Mouse (Mus musculus): ENCODE measurements around the gene Mapk12. TPM values are rescaled to one million over a fixed set of nuclear protein-coding genes. Genes with fewer than 3 reads are reported as not detected.

Mapk12 gene
- polyA plus RNA-seq, 1 experiment from 2014 or later: 18.4 TPM

DNA sequence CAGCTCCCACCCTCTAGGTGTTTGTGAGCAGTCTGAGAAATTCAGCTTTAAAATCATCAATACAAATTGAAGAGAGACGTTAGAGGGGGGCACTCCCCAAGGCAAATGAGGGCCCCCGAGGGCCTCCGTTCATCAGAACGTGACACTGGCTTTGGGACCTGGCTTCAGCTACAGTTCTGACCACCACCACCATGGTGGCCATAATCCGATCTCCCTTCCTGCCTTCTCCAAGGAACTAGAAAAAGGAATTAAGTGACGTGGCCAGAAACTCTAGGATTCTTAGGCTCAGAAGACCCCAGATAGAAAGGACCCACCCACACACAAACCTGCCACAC lies 39.1 kb upstream of the Mapk12 start:
- H3K4me2 ChIP-seq (ENCODE audit: low read depth, low read length): peak overlapping the region; percentile 72
- H3K4me3 ChIP-seq (ENCODE audit: low read length): peak overlapping the region; percentile 81
- ATAC-seq (replicated peaks; ENCODE audit: extremely low read depth, insufficient read depth, low FRiP score): no peak
- H3K27me3 ChIP-seq (ENCODE audit: control insufficient read depth, insufficient read depth, low read length): no peaks in the 10 kb centered on the region
- 8% methylated on average over 6 of the region's 6 CpGs for WGBS
- peak overlapping the region; percentile 90 for H3K9ac ChIP-seq (ENCODE audit: low read length)
- no peaks in the 10 kb centered on the region for H3K9me3 ChIP-seq (replicated peaks; ENCODE audit: control insufficient read depth, low read length)
- H3K27ac ChIP-seq (ENCODE audit: low read length): peak overlapping the region; percentile 97
- no peaks in the 10 kb centered on the region for H3K36me3 ChIP-seq (ENCODE audit: control insufficient read depth, insufficient read depth)
- H3K4me1 ChIP-seq (ENCODE audit: control insufficient read depth, insufficient read depth, low read length): peaks cover 64% of the 10 kb centered on the region

DNA sequence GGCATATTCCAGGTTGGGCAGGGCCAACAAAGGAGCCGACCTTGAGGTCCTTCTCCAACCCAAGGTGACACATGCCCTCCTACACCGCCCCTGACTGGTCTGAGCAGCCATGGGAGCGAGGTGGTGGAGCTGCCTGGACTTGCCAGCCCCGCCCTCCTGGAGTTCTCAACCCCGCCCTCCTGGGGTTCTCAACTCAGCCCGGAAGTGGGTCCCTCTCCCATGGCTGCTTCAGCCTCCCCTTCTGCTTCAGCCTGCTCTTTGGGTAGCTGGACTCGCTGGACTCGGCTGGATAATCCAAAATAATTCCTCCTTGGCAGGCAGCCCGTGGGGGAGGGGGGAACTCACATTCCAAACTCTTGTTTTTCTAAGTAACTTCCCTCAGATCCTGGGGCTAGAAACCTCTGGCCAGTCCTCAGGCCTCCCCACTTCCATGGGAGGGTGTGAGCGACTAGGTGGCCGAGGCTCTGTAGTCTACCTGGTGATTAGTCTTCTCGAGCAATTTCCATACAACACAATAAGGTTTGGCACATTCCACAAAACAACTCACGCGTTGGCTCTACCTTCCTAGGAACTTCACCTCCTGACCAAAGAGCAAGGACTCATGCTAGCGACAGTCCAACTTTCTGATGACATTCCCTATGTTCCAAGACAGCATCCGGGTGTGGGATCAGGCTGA lies 38.6 kb upstream of the Mapk12 start:
- peak; percentile 63 for ATAC-seq (replicated peaks; ENCODE audit: extremely low read depth, insufficient read depth, low FRiP score)
- H3K4me3 ChIP-seq (ENCODE audit: low read length): peak overlapping the region; percentile 81
- peak overlapping the region; percentile 97 for H3K27ac ChIP-seq (ENCODE audit: low read length)
- no peaks in the 10 kb centered on the region for H3K9me3 ChIP-seq (replicated peaks; ENCODE audit: control insufficient read depth, low read length)
- H3K27me3 ChIP-seq (ENCODE audit: control insufficient read depth, insufficient read depth, low read length): no peaks in the 10 kb centered on the region
- H3K36me3 ChIP-seq (ENCODE audit: control insufficient read depth, insufficient read depth): no peaks in the 10 kb centered on the region
- H3K4me2 ChIP-seq (ENCODE audit: low read depth, low read length): peak overlapping the region; percentile 72
- peak overlapping the region; percentile 90 for H3K9ac ChIP-seq (ENCODE audit: low read length)
- WGBS: 4% methylated on average over 16 of the region's 16 CpGs
- peaks cover 69% of the 10 kb centered on the region for H3K4me1 ChIP-seq (ENCODE audit: control insufficient read depth, insufficient read depth, low read length)

DNA sequence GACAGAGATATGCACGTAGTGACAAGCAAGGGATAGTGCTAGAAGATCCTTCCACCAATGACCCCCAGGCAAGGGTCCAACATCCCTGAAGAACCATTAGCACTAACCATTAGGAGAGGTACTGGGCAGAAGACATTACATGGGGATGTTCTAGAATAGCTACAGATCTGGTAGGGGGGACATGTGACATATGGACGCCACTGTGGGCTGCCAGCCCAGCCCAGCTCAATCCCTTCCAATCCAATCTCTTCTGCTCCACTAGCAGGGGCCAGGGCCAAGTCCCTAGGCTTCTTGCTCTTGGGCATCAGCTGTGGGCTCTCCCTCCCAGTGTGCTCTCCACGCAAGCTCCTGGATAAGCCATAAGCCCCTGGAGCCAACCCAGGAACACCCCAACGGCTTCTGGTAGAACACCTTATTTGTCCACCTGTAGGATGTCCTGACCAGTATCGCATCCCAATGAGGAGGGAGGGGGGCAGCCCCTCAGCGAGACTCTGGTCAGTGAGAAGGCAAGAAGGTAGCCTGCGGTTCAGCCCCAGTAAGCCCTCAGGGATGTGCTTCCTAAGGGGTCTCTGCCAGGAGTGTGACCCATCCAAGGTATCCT lies 37.9 kb upstream of the Mapk12 start:
- WGBS: 60% methylated on average over 7 of the region's 7 CpGs
- peak overlapping the region; percentile 81 for H3K4me3 ChIP-seq (ENCODE audit: low read length)
- no peaks in the 10 kb centered on the region for H3K36me3 ChIP-seq (ENCODE audit: control insufficient read depth, insufficient read depth)
- no peaks in the 10 kb centered on the region for H3K9me3 ChIP-seq (replicated peaks; ENCODE audit: control insufficient read depth, low read length)
- no peaks in the 10 kb centered on the region for H3K27me3 ChIP-seq (ENCODE audit: control insufficient read depth, insufficient read depth, low read length)
- H3K9ac ChIP-seq (ENCODE audit: low read length): peak overlapping the region; percentile 90
- no peak for ATAC-seq (replicated peaks; ENCODE audit: extremely low read depth, insufficient read depth, low FRiP score)
- H3K4me1 ChIP-seq (ENCODE audit: control insufficient read depth, insufficient read depth, low read length): peaks cover 77% of the 10 kb centered on the region
- peak overlapping the region; percentile 97 for H3K27ac ChIP-seq (ENCODE audit: low read length)
- peak overlapping the region; percentile 72 for H3K4me2 ChIP-seq (ENCODE audit: low read depth, low read length)

DNA sequence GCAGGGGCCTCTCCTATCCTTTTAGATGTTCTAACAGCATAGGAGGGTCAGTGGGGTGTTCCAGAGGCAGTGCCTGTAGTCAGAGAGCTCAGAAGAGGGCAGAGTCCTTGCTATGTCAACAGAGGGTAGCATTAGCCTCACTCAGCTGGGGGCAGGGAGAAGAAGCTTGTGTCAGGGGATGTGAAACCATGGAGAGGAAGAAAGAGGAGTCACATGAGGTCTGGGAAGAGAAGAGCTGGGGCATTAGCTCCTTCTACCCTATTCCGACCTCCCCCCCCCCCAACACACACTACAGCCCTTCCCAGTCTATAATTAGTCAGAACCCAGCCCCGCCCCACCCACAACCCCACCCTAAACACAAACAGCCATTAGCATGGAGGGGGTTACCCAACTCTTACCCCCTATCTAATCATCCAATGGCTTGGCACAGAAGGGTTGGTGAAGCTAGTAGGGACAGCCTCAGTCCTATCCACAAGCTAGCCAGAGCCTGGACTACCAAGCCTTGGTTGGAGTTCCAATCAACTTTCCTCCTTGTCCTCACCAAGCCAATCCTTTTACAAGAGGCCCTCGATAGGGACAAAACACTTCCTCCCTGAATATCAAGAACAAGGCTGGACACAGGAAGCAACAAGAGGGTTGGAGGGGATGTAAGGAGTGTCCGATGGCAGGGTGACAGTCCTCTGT lies 37.2 kb upstream of the Mapk12 start:
- Histone ChIP-seq H3K9me3 (replicated peaks; ENCODE audit: control insufficient read depth, low read length) (no peaks in the 10 kb centered on the region), H3K27ac (ENCODE audit: low read length) (peak overlapping the region; percentile 97), H3K27me3 (ENCODE audit: control insufficient read depth, insufficient read depth, low read length) (no peaks in the 10 kb centered on the region), H3K36me3 (ENCODE audit: control insufficient read depth, insufficient read depth) (no peaks in the 10 kb centered on the region), H3K9ac (ENCODE audit: low read length) (peak overlapping the region; percentile 90), H3K4me3 (ENCODE audit: low read length) (peak overlapping the region; percentile 81; the same call in 1 of the 2 replicates), H3K4me2 (ENCODE audit: low read depth, low read length) (peak overlapping the region; percentile 72), H3K4me1 (ENCODE audit: control insufficient read depth, insufficient read depth, low read length) (peaks cover 83% of the 10 kb centered on the region)
- 61% methylated on average over 4 of the region's 4 CpGs for WGBS
- ATAC-seq (replicated peaks; ENCODE audit: extremely low read depth, insufficient read depth, low FRiP score): no peak

DNA sequence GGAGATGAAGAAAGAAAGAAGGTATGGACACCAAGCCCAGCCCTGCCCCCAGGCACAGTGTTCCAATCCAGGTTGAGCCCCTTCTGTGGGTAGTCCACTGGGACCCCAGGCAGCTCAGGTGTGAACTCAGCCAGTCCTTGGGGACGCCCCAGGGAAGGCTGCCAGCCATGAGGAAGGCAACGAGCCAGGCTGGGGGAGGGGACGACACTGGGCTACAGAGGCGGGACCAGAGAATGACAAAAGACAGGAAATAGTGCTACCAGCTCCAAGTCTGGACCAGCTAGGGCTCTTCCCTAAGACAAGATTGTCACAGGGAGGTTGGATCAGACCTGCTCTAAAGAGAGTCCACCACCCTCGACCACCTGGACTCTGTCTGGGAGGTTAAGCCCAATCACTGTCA lies 36.6 kb upstream of the Mapk12 start:
- Histone ChIP-seq H3K4me2 (ENCODE audit: low read depth, low read length) (peak overlapping the region; percentile 72), H3K36me3 (ENCODE audit: control insufficient read depth, insufficient read depth) (no peaks in the 10 kb centered on the region), H3K9me3 (replicated peaks; ENCODE audit: control insufficient read depth, low read length) (no peaks in the 10 kb centered on the region), H3K27me3 (ENCODE audit: control insufficient read depth, insufficient read depth, low read length) (no peaks in the 10 kb centered on the region), H3K4me3 (ENCODE audit: low read length) (no peak overlapping the region), H3K27ac (ENCODE audit: low read length) (peak overlapping the region; percentile 97), H3K4me1 (ENCODE audit: control insufficient read depth, insufficient read depth, low read length) (peaks cover 84% of the 10 kb centered on the region), H3K9ac (ENCODE audit: low read length) (peak overlapping the region; percentile 67)
- ATAC-seq (replicated peaks; ENCODE audit: extremely low read depth, insufficient read depth, low FRiP score): peak; percentile 17
- WGBS: 2% methylated on average over 5 of the region's 5 CpGs

DNA sequence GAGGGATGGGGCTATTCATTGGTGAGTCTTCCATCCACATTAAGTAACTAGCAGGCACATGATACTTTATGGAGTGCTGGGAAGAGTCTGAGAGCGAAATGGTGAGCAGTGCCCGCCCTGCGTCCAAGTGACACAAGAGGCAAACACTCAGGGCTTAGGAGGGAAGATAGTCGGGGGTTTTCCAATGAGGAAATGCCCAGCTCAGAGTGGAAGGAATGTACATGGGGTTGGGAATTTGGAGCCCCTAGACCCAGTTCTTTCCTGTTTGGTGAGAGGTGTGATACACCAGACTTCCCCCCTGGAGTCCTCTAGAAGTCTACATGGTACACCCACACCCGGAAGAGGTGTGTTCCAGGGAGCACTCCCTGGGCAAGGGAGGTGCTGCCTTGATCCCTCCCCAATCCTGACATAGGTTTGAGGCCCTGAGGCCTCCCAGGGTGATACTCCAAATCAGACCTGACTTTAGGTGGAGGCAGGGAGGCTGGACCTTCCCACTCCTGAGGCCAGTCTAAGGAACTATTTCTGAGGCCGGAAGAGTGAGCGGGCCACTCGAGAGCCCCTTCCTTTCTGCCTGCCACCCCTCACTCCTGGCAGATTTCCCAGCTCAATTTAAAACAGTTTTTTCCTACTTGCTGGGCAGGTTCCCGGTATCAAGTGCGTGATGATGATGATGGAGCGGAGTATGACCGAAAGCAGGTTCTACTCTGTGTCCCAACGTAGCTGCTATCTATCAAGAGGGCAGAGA lies 35.1 kb upstream of the Mapk12 start:
- no peak for ATAC-seq (replicated peaks; ENCODE audit: extremely low read depth, insufficient read depth, low FRiP score)
- Histone ChIP-seq H3K9me3 (replicated peaks; ENCODE audit: control insufficient read depth, low read length) (no peaks in the 10 kb centered on the region), H3K9ac (ENCODE audit: low read length) (0 out of 2 replicates have a peak overlapping the region, but pooled peaks have one; percentile 32), H3K4me2 (ENCODE audit: low read depth, low read length) (no peak overlapping the region), H3K36me3 (ENCODE audit: control insufficient read depth, insufficient read depth) (no peaks in the 10 kb centered on the region), H3K27me3 (ENCODE audit: control insufficient read depth, insufficient read depth, low read length) (no peaks in the 10 kb centered on the region), H3K4me3 (ENCODE audit: low read length) (no peak overlapping the region), H3K27ac (ENCODE audit: low read length) (peak overlapping the region; percentile 41), H3K4me1 (ENCODE audit: control insufficient read depth, insufficient read depth, low read length) (peaks cover 85% of the 10 kb centered on the region)
- 54% methylated on average over 13 of the region's 13 CpGs for WGBS

DNA sequence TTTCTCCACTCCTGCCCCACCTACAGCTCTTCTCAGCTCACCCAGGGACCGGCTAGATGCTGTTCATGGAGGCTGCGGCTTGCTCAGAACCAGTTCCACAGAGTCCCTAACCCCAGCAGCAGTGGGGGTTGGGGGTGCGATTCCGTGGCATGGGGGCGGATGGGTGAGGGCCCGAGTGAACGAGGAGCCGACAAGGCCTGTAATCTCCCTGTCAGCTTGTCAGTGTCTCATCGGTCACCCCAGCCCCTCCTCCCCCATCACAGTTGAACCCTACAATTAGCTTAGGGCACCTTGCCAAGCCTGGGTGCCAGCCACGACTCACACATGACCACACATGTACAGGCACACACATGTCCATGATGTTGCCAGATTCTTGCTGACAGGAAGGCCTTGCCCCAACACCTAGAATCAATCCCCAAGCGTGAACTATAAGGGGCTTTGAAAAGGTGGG lies 34.4 kb upstream of the Mapk12 start:
- H3K9ac ChIP-seq (ENCODE audit: low read length): no peak overlapping the region
- H3K4me1 ChIP-seq (ENCODE audit: control insufficient read depth, insufficient read depth, low read length): peaks cover 92% of the 10 kb centered on the region
- no peaks in the 10 kb centered on the region for H3K27me3 ChIP-seq (ENCODE audit: control insufficient read depth, insufficient read depth, low read length)
- H3K4me3 ChIP-seq (ENCODE audit: low read length): no peak overlapping the region
- 47% methylated on average over 11 of the region's 11 CpGs for WGBS
- no peaks in the 10 kb centered on the region for H3K36me3 ChIP-seq (ENCODE audit: control insufficient read depth, insufficient read depth)
- peak overlapping the region; percentile 41 for H3K27ac ChIP-seq (ENCODE audit: low read length)
- no peak overlapping the region for H3K4me2 ChIP-seq (ENCODE audit: low read depth, low read length)
- H3K9me3 ChIP-seq (replicated peaks; ENCODE audit: control insufficient read depth, low read length): no peaks in the 10 kb centered on the region
- no peak for ATAC-seq (replicated peaks; ENCODE audit: extremely low read depth, insufficient read depth, low FRiP score)

DNA sequence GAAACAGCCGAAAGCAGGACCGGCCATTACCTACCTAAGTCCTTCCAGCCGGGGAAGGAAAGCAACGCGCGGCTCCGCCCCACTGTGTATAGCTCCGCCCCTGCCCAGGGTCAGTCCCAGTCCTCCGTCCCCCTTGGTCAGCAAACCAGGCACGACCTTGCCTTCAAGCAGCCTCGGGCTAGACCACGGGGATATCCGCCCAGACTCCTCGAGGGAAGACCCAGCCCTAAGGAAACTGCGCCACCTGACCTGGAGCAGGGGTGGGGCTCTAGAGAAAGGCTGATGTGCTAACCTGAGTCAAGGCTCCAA lies 33.4 kb upstream of the Mapk12 start:
- H3K9me3 ChIP-seq (replicated peaks; ENCODE audit: control insufficient read depth, low read length): no peaks in the 10 kb centered on the region
- no peak for ATAC-seq (replicated peaks; ENCODE audit: extremely low read depth, insufficient read depth, low FRiP score)
- no peaks in the 10 kb centered on the region for H3K36me3 ChIP-seq (ENCODE audit: control insufficient read depth, insufficient read depth)
- H3K9ac ChIP-seq (ENCODE audit: low read length): peak overlapping the region; percentile 87
- H3K4me2 ChIP-seq (ENCODE audit: low read depth, low read length): peak overlapping the region; percentile 100
- H3K4me3 ChIP-seq (ENCODE audit: low read length): peak overlapping the region; percentile 74
- H3K27ac ChIP-seq (ENCODE audit: low read length): no peak overlapping the region
- H3K4me1 ChIP-seq (ENCODE audit: control insufficient read depth, insufficient read depth, low read length): peaks cover 96% of the 10 kb centered on the region
- no peaks in the 10 kb centered on the region for H3K27me3 ChIP-seq (ENCODE audit: control insufficient read depth, insufficient read depth, low read length)
- 4% methylated on average over 15 of the region's 15 CpGs for WGBS

Data from heart, embryonic 16.5 days (tissue).